Mouse (Mus musculus): ENCODE data around the gene Ccnt2.

DNA sequence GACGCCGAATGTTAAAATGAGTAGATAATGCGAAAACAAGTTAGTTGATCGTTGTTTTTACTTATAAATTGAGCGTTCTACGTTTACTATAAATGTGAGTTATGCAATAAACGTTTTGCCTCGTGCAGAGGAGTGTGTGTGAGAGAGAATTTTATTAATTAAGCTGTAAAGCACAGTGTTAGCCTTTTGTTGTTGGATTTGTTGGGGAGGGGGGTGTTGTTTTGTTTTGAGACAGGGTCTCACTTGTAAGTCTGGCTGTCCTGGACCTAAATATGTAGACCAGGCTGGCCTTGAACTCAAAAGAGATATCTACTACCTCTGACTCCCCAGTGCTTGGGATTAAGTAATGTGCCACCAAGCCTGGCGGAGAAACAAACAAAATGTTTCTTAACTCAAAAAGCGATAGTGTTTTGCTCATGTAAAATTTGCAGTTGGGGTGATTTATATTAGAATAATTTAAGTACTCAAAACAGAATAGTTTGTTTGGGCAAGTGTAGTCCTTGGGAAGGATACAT is 1.3 kb downstream of the Ccnt2 start:
- TF ChIP-seq CTCF (IDR thresholded peaks at IDR 0.05; ENCODE audit: low read depth) = no peak
- no peak for TF ChIP-seq EP300 (IDR thresholded peaks at IDR 0.05; ENCODE audit: low read depth)

Measured in liver, postnatal 0 days (tissue).